Mouse (Mus musculus): ENCODE measurements at regions not wholly inside any gene's neighbourhood (a gene's known extent, or its start where the extent isn't known, plus 50 kb on each side); places are given as distances from the start of the nearest gene placed in this dataset.

DNA sequence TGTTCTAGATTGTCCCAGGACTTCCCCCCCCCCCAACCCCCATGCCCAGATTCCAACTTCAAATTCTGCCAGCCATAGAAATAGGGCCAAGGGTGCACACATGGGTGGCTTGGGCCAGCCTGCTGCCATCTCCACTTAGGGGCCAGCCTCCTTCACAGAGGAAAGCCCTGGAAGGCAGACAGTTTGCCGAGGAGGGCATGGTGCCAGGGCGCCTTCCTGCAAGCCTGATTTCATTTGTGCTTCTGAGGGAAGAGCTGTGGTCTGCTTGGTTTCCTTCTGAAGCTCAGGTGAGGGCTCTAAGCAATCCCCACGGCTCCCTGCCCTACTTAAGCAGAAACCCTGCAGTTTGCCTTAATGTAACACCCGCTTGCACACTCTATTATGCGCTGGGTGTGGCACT is 52.3 kb upstream of the Tcl1 start:
- no peak for DNase-seq (ENCODE audit: low read depth, low spot score)

- no peak for DNase-seq (ENCODE audit: low read depth, low spot score)
Measured at GRCm38 (mm10) chr12:105280076-105280475, 53.6 kb upstream of the Tunar start.

- peak; percentile 45 for DNase-seq (ENCODE audit: low read depth, low spot score)
Measured at GRCm38 (mm10) chr12:105281070-105281469, 52.6 kb upstream of the Tunar start.

DNA sequence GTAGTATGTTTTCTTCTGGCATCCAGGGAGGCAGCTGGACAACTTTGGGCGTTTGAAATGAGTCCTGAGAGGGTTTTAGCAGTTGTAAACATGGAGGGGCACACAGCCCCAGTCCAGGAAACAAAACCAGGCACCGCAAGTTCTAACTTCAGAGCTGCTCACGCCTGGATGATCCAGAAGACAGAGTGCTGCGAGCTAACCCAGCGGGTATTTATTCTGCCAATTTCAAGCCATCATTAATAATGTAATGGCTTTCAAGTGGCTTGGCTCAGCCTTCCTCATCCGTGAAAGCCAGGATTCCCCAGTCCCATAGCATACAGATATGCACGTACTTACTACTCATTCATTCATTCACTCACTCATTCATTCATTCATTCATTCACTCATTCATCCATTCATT is 51.6 kb upstream of the Tunar start:
- no peak for DNase-seq (ENCODE audit: low read depth, low spot score)
